Mouse (Mus musculus): ENCODE measurements at regions not wholly inside any gene's neighbourhood (a gene's known extent, or its start where the extent isn't known, plus 50 kb on each side); places are given as distances from the start of the nearest gene placed in this dataset.

- Histone ChIP-seq H3K27me3 (replicated peaks) (no peaks in the 10 kb centered on the region), H3K79me2 (replicated peaks; ENCODE audit: control insufficient read depth, extremely low read depth, insufficient read depth, poor library complexity, severe bottlenecking) (no peaks in the 10 kb centered on the region), H3K4me1 (ENCODE audit: control insufficient read depth in 1 of 2, insufficient read depth in 2 of 2) (no peaks in the 10 kb centered on the region), H3K9me3 (replicated peaks; ENCODE audit: low read length) (no peaks in the 10 kb centered on the region), H3K36me3 (replicated peaks in 1 of 2; ENCODE audit: control insufficient read depth in 1 of 2, insufficient read depth in 1 of 2, low read length in 1 of 2) (no peaks in the 10 kb centered on the region), H3K4me3 (replicated peaks in 1 of 3; ENCODE audit: low read depth in 2 of 3, low read length in 2 of 3, poor library complexity in 1 of 3) (no peak overlapping the region), H3K27ac (ENCODE audit: insufficient read depth, low read depth) (no peak overlapping the region), H3K9ac (ENCODE audit: insufficient read depth, low read depth) (no peak overlapping the region), H3K4me2 (ENCODE audit: insufficient read depth, low read depth, poor library complexity, severe bottlenecking) (no peak overlapping the region)
- in situ Hi-C loops (cut with MboI; ENCODE audit: low pct_ligation_motif_present, low pct_unique_long_range_greater_than_20kb, low sequenced_read_pairs) (no loop called here), dilution Hi-C loops (cut with MboI; ENCODE audit: extremely low pct_ligation_motif_present, extremely low pct_unique_long_range_greater_than_20kb, low sequenced_read_pairs) (no loop called here)
- TF ChIP-seq POLR2AphosphoS2 (IDR thresholded peaks at IDR 0.05; ENCODE audit: low read depth, low read length): no peak
- TF ChIP-seq SIN3A (IDR thresholded peaks at IDR 0.05; ENCODE audit: low read length): no peak
- no peak for TF ChIP-seq ZKSCAN1 (IDR thresholded peaks at IDR 0.05; ENCODE audit: borderline replicate concordance, low read depth, low read length)
- TF ChIP-seq IRF4 (IDR thresholded peaks at IDR 0.05; ENCODE audit: low read depth, low read length): no peak
- no peak for TF ChIP-seq PAX5 (IDR thresholded peaks at IDR 0.05; ENCODE audit: low read length)
- no peak for TF ChIP-seq TBP (conservative IDR thresholded peaks at IDR 0.05; ENCODE audit: low read depth, low read length)
- no peak for TF ChIP-seq MAZ (IDR thresholded peaks at IDR 0.05; ENCODE audit: low read depth, low read length)
- no peak for TF ChIP-seq ZMIZ1 (IDR thresholded peaks at IDR 0.05; ENCODE audit: low read depth, low read length)
- TF ChIP-seq RCOR1 (conservative IDR thresholded peaks at IDR 0.05; ENCODE audit: low read depth, low read length): no peak
- TF ChIP-seq MYC (IDR thresholded peaks at IDR 0.05; ENCODE audit: low read depth, low read length): no peak
- DNase-seq (ENCODE audit: extremely low read depth): no peak
These were observed 457.2 kb downstream of the Kcnj3 start for GRCm38 (mm10) chr2:55892821-55893535.

- TF ChIP-seq RAD21 (IDR thresholded peaks at IDR 0.05; ENCODE audit: low read depth, low read length) (peak; percentile 51), ZC3H11A (IDR thresholded peaks at IDR 0.05; ENCODE audit: low read depth, low read length) (no peak), MAX (IDR thresholded peaks at IDR 0.05; ENCODE audit: low read length) (no peak), CTCF (conservative IDR thresholded peaks at IDR 0.05 in 1 of 2, IDR thresholded peaks at IDR 0.05 in 1 of 2; ENCODE audit: low read depth in 2 of 2, low read length in 2 of 2) (peak in 1 of 2 experiments; percentile 40; a peak in 2 of 4 replicates), USF2 (conservative IDR thresholded peaks at IDR 0.05; ENCODE audit: low read depth, low read length) (no peak), CHD2 (IDR thresholded peaks at IDR 0.05; ENCODE audit: low read length) (no peak), POLR2A (IDR thresholded peaks at IDR 0.05; ENCODE audit: low read depth, low read length) (no peak)
- H3K9me3 ChIP-seq (replicated peaks; ENCODE audit: low read length): no peaks in the 10 kb centered on the region
- dilution Hi-C loops (cut with MboI; ENCODE audit: extremely low pct_ligation_motif_present, extremely low pct_unique_long_range_greater_than_20kb, low sequenced_read_pairs): no loop called here
- no peak overlapping the region for H3K4me3 ChIP-seq (replicated peaks in 1 of 3; ENCODE audit: low read depth in 2 of 3, low read length in 2 of 3, poor library complexity in 1 of 3)
- no peak overlapping the region for H3K4me2 ChIP-seq (ENCODE audit: insufficient read depth, low read depth, poor library complexity, severe bottlenecking)
- in situ Hi-C loops (cut with MboI; ENCODE audit: low pct_ligation_motif_present, low pct_unique_long_range_greater_than_20kb, low sequenced_read_pairs): no loop called here
- H3K4me1 ChIP-seq (ENCODE audit: control insufficient read depth in 1 of 2, insufficient read depth in 2 of 2): no peaks in the 10 kb centered on the region
- no peak overlapping the region for H3K9ac ChIP-seq (ENCODE audit: insufficient read depth, low read depth)
- no peaks in the 10 kb centered on the region for H3K79me2 ChIP-seq (replicated peaks; ENCODE audit: control insufficient read depth, extremely low read depth, insufficient read depth, poor library complexity, severe bottlenecking)
- no peaks in the 10 kb centered on the region for H3K27me3 ChIP-seq (replicated peaks)
- no peak overlapping the region for H3K27ac ChIP-seq (ENCODE audit: insufficient read depth, low read depth)
- peak; percentile 19 for DNase-seq (ENCODE audit: extremely low read depth)
- H3K36me3 ChIP-seq (replicated peaks in 1 of 2; ENCODE audit: control insufficient read depth in 1 of 2, insufficient read depth in 1 of 2, low read length in 1 of 2): no peaks in the 10 kb centered on the region
These were observed 484.5 kb downstream of the Kcnj3 start for GRCm38 (mm10) chr2:55920294-55920693.
